Comparison of ENCODE assay signal across 19 mouse cellular contexts in genomic region chr17:12814502-12814901, GRCm38 (mm10). TPM values are rescaled to one million over a fixed set of nuclear protein-coding genes. Genes with fewer than 3 reads are reported as not detected.
"Had no signal": no experiment of that assay in that cellular context is flagged by ENCODE, and none has a peak within 500 bp of the region (broad histone marks: within the 10 kb centered on the region; RNA-seq: fewer than 3 reads in every experiment).

No protein-coding gene starts in this region.

- DNase-seq: kidney, adult 18-20 months; kidney, postnatal 36 days; left cerebral cortex, postnatal 4 days; liver, embryonic 13.5 days; lung, postnatal 10 days; lung, postnatal 36 days; midbrain, embryonic 14.5 days; thymus, adult 18-20 months; thymus, postnatal 36 days had no signal

- H3K9ac ChIP-seq: intestine, embryonic 15.5 days; limb, embryonic 13.5 days; liver, embryonic 13.5 days; lung, embryonic 15.5 days had no signal

- H3K4me3 ChIP-seq: intestine, embryonic 15.5 days; limb, embryonic 13.5 days; liver, embryonic 13.5 days; lung, embryonic 15.5 days had no signal

- ATAC-seq: intestine, embryonic 15.5 days had no signal

- H3K27ac ChIP-seq: intestine, embryonic 15.5 days; kidney, postnatal 0 days; limb, embryonic 13.5 days; liver, embryonic 13.5 days; lung, embryonic 15.5 days had no signal

- H3K4me2 ChIP-seq: intestine, embryonic 15.5 days; limb, embryonic 13.5 days; liver, embryonic 13.5 days; lung, embryonic 15.5 days; midbrain, embryonic 11.5 days had no signal

- H3K9me3 ChIP-seq: intestine, embryonic 15.5 days; lung, embryonic 15.5 days had no signal

- H3K27me3 ChIP-seq: intestine, embryonic 15.5 days; limb, embryonic 13.5 days; liver, embryonic 13.5 days; lung, embryonic 15.5 days had no signal

RNA-seq across cellular contexts. Expression of gene Mas1, which starts 53.4 kb away (rescaled TPM):
- total RNA-seq: megakaryocyte progenitor cell, adult 5-6 weeks; megakaryocyte-erythroid progenitor cell, adult 5-6 weeks; midbrain, postnatal 0 days had no signal
- polyA plus RNA-seq: liver, embryonic 13.5 days; midbrain, embryonic 11.5 days; small intestine, adult 2 months; spleen, adult 2 months had no signal
